Mouse (Mus musculus) gastrocnemius, postnatal 36 days (tissue): ENCODE measurements around the gene Nmi. TPM values are rescaled to one million over a fixed set of nuclear protein-coding genes. Genes with fewer than 3 reads are reported as not detected.

Experiments
- total RNA-seq, 2 experiments: library from RNA; stranded (reverse); gene quantifications; 2 replicates each; pipeline ENCODE4 v1.2.3; 2021

Nmi gene
- total RNA-seq, 2 experiments from 2014 or later, result 2.1 to 2.3 TPM

Other genes starting within 250 kb of the Nmi start
- 1 to 10 TPM; 1.3 to 1.8 TPM for gene Rbm43, start 38.3 kb downstream of the Nmi start, total RNA-seq
- gene Tnfaip6, start 64.5 kb upstream of the Nmi start, total RNA-seq, result 1 to 10 TPM in 1 of 2 experiments, under 1 TPM in 1; 0.86 to 1.1 TPM
- 10 to 100 TPM in 1 of 2 experiments, 1 to 10 TPM in 1; 6.7 to 10.9 TPM for gene Rif1, start 99.3 kb upstream of the Nmi start, total RNA-seq